Mouse (Mus musculus) adrenal gland, adult 8-10 months (tissue): Measurements from ENCODE around the gene Stn1. TPM values are rescaled to one million over a fixed set of nuclear protein-coding genes. Genes with fewer than 3 reads are reported as not detected.

Experiments used
- DNase-seq: peaks from one replicate; pipeline ENCODE4 v3.0.0; 2022
- total RNA-seq, 4 experiments: library from RNA; stranded (reverse); gene quantifications; 2 replicates each; pipeline ENCODE4 v1.2.4; 2022

The Stn1 gene
- total RNA-seq, 4 experiments from 2014 or later, result 10.3 to 15.5 (median 13.8) TPM

DNA sequence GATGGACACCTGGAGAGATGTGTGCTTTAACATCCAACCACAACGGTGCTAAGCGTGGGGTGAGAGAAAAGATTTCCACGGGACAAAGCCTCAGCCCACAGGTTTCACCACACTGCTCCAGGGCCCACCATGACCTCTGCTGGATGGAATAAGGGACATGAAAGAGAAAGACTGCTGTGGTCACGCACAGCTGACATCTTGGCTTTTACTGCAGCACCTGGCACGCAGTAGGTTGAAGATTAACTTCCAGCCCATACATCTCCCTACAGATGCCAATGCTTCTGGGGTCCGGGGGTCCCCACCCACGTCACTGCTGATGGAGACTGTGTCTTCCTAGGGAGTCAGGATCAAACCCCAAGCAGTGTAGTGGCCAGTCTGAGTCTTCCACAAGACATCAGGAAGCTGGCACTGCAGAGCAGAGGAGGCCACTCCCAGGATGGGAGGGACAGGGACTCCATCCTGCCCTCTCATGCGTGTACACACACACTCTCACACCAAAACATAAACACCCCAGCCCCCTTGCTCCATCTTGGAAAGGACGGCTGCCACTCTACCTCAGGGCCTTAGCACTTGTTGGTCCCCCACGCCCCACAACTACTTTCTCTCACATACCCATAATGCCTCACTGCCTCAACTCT is 85.7 kb downstream of the Stn1 start:
- DNase-seq, result no peak

Other genes with a start within 250 kb of the Stn1 start
- 10 to 100 TPM; 26.9 to 54.9 (median 36.4) TPM for gene Sh3pxd2a, start 73.1 kb downstream of the Stn1 start, total RNA-seq
- 10 to 100 TPM; 34.0 to 49.4 (median 39.6) TPM for gene Slk, start 42.2 kb upstream of the Stn1 start, total RNA-seq
- not detected for gene Col17a1, start 154.6 kb upstream of the Stn1 start, total RNA-seq
- 10 to 100 TPM; 73.4 to 86.9 (median 77.6) TPM for gene Sfr1, start 194.2 kb upstream of the Stn1 start, total RNA-seq